Mouse (Mus musculus) fibroblast of lung, adult 2 months (primary cell): Measurements from ENCODE around the gene Rpl18a.

ENCODE experiments used
- DNase-seq: peaks from one replicate; pipeline ENCODE4 v3.0.0-alpha.2; 2011; ENCODE audit warnings: low read depth

Rpl18a gene

DNA sequence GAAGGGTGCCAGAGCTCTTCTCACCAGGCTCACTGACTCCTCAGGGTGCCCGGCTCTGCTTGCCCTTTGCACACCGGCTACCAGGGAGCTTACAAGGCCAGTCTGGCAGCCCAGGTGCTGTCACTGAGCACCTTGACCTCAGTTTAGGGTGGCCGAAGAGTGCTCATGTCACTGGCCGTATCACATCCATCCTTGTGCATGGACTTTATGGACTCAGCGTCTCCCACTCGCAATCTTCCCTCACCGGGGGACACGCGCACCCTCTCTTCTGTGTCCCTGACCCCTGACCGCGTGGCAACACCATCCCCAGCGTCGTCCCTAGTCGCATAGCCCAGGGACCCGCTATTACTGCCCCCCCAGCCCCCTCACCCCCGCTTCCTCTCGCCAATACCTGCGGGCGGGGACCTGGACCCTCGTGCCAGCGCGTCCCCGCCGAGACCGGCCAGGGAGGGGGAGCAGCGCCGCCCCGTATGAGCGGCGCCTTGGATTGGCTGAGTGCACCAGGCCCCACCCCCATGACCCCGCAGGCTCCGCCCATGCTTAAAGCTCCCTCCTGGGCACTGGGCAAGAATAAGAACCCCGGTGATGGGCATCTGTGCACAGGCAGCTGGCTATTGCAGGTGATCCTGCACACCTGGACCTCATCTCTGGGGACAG lies 40.5 kb downstream of the Rpl18a start:
- DNase-seq: no peak

DNA sequence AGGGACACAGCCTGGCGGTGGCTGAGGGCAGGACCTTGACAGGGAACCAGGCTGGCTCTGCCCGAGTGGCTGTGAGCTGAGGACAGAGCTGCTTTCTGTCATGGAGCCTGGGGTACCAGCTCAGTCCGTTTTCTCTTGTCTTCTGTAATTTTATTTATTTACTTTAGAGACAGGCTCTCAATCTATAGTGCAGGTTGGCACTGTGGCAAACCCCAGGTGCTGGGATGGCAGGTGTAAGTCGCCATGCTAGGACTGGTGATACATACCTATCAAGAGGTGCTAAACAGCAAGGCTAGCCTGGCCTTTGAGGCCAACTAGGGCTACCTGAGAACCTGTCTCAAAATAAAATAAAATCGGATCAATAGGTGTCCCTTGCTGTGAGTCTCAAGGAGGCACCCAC lies 41.2 kb downstream of the Rpl18a start:
- no peak for DNase-seq

DNA sequence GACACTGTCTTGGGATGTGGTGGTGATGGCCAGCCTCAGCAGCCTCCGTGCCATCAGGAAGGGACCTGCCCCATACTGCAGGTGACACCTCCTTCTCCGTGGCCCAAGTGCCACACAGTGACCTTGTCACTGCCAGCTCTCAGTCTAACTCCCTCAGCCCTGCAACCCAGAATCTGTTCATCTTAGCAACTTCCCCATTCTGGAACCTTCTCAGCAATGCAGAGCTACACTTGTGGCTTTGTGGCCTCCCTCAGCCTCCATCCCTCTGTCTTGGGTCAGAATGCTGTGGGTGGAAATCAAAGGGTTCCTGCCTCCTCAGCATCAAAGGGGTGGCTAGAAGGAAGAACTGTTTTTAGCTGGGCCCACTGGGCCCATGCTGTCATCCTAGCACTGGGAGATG lies 43.3 kb downstream of the Rpl18a start:
- DNase-seq: no peak

DNA sequence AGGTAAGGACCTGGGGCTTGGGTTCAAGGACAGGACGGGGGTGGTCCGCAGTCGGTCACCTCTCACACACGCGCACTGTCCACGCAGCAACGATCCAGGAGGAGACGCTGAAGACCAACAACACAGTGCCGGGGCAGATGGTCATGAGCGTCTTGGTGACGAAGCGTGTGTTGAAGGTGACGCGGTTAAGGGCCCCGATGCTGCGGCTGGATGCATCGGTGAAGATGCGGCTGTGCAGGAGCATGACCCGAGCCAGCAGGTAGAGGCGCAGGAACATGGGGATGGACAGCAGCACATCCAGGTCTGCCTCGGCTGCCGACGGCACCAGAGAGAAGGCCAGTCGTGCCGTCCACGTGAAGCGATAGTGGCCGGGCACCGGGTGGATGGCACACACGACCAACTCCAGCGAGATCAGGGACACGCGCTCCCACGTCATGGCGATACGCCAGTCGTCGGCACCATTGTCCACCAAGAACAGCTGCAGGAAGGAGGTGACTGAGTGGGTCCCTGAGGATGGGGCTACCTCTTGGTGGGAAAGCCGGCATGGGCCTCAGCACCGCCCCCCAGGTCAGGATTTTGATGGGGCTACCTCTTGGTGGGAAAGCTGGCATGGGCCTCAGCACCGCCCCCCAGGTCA lies 44.5 kb downstream of the Rpl18a start:
- DNase-seq: no peak

DNA sequence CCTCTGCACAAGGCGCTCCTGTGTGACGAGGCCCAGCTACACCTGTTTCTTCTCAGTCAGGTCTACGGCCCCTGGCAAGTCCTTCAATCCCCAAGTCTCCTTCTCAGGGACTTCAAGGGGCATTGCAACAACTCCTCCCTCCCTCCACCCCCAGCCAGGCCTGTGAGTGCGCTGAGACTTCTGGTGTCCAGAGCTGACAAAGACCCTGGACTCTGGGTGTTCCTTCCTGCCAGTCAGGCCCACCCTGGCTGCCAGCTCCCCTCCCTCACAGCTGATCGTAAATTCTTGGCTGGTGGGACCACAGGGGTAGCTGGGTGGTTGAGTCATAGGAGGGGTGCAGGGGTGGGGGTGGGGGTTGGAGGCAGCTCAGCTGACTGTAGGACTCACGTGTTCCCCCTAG lies 45.4 kb downstream of the Rpl18a start:
- DNase-seq: no peak

DNA sequence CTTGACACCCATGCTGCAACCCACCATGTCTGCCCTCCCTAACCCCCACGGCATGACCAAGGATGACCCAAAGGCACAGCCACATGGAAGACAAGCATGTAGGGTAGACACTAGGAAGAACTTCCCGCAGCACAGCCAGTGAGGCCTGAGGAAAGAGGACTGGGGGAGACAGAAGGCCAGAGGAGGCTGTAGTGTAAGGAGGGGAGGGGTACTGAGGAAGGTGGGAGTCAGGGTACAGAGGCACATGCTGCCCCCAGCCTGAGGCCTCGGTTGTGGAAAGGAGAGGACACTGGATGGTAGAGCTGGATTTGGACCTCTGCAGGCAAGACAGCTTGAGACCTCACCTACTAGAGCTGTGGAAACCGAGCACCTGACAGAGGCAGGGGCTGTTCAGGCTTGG lies 46.3 kb downstream of the Rpl18a start:
- no peak for DNase-seq

DNA sequence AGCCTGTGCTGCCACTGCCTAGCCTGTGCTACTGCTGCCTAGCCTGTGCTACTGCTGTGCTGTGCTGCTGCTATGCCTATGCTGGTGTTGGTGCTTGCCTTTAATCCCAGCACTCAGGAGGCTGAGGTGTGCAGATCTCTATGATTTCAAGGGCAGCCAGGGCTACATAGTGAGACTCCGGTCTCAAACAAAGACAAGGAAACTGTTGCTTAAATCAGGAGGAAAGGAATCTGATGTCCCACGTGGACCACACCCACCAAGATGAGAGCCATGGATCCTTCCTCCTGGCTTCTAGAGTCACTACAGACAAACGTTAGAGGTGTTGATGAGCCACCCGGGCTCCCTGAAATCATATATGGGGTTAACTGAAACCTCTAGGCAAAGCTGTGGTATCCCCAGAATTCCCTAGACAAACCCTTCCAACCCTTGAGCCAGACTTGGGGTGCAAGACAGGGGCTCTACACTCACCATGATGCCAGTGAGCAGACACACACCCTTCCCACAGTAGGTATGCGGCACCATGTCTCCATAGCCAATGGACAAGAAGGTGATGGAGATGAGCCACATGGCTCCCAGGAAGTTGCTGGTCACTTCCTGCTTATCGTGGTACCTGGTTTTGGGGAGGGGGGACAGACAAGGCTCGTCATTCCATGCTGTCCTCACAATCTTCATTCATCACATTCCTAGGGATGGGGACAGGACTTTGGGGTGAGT lies 46.9 kb downstream of the Rpl18a start:
- no peak for DNase-seq

DNA sequence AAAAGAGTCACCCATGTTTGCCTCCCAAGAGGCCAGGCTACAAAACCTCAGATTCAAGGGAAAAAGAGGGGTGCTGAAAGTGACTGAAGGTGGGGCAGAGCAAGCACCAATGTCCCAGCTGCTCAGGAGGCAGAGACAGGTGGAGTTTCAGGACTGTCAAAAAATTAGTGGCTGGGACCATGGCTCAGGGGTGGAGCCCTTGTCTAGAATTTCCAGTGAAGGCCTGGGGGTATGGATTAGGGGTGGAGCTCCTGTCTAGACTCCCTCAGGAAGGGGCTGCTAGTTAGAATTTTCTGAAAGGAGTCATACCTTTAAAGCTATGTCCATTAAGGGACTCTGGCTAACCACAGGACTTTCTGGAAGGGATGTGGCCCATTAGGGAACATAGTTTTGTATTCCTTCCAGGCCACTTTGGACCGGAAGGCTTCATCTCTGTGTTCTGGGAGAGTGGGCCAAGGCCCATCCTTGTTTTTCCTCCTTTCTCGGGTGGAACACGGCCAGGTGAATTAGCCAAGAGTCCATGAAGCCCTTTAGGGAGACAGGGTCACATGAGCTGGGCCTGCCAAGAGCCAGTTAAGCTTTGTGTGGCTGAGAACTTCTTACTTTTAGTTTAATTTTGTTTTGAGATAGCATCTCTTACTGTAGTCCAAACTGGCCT lies 47.8 kb downstream of the Rpl18a start:
- no peak for DNase-seq

DNA sequence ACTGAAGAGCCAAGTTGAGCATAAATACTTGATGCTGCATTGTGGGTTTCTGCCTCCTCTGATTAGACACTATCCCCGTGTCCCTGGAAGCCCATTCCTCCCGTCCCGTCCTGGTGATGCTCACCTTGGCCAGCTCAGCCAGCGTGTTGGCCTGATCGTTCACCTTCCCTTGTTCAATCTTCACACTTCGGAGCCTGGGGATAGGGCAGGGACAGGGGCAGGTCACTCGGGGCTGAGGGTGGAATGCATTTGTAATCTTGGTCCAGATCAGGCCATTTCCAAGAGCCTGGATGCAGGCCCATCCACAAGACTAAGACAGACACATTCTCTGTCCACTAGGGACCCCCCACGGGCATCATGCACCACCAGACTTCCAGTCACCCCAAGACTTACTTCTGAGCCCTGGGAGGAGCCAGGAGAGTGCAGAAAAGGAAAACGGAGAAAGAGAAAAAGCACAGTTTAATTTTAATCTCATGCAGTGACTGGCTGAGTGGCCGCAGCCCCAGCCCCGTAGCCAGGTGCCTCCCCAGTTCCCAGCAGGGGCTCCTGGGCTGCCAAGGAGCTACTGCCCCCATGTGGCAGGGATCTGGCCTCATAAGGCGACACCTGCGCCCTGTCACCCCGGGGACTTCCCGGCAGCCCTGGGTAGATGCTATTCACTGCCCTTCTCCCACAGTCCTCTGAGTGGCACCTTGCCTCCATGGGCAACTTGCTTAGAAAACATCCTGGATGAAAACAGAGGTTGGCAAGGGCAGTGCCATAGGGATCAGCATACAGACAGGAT lies 50.6 kb downstream of the Rpl18a start:
- no peak for DNase-seq

DNA sequence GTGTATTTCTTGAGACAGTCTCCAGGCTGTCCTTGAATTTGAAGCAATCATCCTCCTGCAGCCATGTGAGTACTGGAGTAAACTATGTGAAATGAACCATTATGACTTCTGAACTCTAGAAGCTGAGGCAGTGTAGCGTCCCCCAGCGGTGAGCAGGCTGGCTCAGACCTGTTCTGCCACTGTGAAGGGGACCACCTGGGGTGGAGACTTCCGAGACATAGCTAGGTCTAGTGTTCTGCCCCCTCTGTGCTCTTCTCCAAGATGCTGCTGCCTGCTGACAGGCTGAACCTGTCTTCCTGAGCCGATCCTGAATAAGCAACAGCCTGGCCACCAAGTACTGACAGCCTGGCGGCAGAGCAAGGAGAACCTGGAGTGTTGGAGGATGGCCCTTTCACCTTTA lies 52.1 kb downstream of the Rpl18a start:
- DNase-seq: no peak
